Mouse (Mus musculus) heart, postnatal 0 days (tissue): ENCODE data around the gene Helz.

Source experiments
- CTCF ChIP-seq: IDR thresholded peaks from 2 replicates; pipeline ENCODE4 v1.5.1; 2016; ENCODE audit warnings: antibody characterized with exemption, control low read depth, low read depth
- EP300 ChIP-seq: IDR thresholded peaks from 2 replicates; pipeline ENCODE4 v1.6.1; 2016; ENCODE audit warnings: antibody characterized with exemption, low read depth

- TF ChIP-seq CTCF (no peak), EP300 (no peak)
Observed at GRCm38 (mm10) chr11:107613906-107614305, 66.2 kb downstream of the Helz start.
